Mouse (Mus musculus): ENCODE measurements around the gene Ggt5. TPM values are rescaled to one million over a fixed set of nuclear protein-coding genes. Genes with fewer than 3 reads are reported as not detected.
"Not testable (repeated sequence)": the region's sequence is repeated elsewhere in the genome, so short reads cannot be mapped to it uniquely, and the experiment has no call there.

Ggt5 gene
- total RNA-seq (2021): 1 to 10 TPM; 2.4 to 2.8 TPM
- long read RNA-seq, experiment 1, partial matches to known transcripts: 0 of 1 reads
- long read RNA-seq, experiment 1, other reads (novel, unspliced or antisense): 1 of 1 reads
- long read RNA-seq, experiment 2: 0 reads

- DNase-seq (ENCODE audit: low spot score): peak; percentile 63
Measured at GRCm38 (mm10) chr10:75589129-75589528, at the start of gene Ggt5. TSS of gene Ggt5 (plus strand) at chr10:75589340.

GRCm38 (mm10) chr10:75547901-75548300 lies 41.2 kb upstream of the Ggt5 start:
- DNase-seq (ENCODE audit: low spot score): no peak

- no peak for DNase-seq (ENCODE audit: low spot score)
Measured at GRCm38 (mm10) chr10:75548486-75548885, 40.7 kb upstream of the Ggt5 start.

DNA sequence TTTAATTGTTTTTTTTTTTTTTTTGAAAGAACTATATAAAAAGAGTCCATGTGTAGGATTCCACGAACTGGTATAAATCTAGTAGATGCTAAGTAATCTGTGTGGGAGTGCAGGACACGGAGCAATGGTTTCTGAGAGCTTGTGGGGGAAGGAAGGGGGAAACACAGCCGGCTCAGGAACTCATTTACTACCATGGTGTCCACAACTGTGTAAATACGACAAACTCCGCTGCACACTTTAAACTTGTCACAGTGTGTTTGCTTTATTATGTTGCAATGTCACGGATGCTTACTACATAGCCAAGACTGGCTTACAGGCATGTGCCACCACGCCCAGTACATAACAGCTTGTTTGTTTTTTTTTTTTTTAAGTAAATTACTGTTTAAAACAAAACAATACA lies 39.3 kb upstream of the Ggt5 start:
- DNase-seq (ENCODE audit: low spot score): no peak

DNA sequence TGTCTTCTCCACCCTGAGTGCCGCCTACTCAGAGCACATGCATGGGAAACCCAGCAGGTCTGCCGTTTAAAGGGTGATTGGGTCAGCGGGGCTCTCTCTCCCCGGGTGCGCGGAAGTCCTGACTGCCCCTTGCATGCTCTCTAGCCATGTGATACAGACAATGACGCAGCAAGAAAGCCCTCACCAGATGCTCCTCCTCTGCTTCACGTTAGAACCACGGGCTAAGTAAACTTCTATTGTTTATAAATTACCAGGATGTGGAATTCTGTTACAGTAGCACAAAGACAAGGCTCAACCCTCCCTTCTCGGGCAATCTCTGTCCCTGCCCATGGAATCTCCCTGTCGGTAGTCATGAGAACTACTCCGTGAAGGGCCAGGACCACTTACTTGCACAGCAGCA lies 38.0 kb upstream of the Ggt5 start:
- no peak for DNase-seq (ENCODE audit: low spot score)

- DNase-seq (ENCODE audit: low spot score): no peak
Measured at GRCm38 (mm10) chr10:75552106-75552505, 37.0 kb upstream of the Ggt5 start.

DNA sequence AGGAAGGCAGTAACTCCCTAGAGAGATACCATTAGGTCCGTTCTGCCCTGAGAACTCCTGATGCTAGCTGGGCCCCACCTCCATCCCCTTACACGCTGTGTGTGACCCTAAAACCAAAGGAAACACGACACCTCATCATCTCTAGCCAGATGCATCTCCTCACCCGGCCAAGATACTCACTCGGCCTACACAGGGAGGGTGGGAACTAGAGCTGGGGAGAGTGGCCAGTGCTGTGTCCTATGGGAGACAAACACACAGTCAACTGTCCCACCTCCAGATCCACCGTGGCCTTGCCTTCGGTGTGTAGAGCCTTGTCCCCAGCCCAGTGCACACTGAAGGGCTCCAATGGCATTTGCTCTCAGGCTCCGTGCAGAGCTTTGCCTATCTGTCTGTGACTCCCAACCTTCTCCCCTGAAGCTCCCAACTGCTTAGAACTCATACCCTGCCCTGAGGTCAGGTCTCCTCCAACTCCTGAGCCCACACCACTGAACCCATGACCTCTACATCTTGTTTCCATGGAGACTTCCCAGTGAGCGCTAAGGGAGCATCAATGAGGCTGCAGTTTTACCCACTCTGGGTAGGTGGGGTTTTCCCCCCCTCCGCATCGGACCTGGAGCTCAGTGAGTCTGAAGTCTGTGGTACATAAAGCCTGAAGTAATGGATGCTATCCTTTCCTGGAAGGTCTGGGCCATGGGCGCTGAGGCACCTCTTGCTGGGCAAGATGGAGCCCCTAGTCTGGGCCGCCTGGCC lies 36.3 kb upstream of the Ggt5 start:
- DNase-seq (ENCODE audit: low spot score): no peak

DNA sequence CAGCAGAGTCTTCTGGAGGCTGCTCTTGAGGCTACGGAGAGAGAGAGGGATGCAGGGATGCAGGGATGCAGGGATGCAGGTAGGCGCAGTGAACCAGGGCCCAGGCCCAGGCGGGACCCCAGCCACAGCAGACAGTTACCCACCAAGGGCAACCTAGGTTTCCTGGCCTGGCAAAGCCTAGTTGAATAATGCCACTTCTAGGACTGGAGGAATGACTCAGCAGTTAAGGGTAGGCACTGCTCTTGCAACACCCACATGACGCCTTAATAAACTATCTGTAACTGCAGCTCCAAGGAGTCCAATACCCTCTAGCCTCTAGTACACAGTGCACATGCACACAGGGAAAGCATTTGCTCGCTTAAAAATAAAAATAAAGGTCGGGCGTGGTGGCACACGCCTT lies 35.0 kb upstream of the Ggt5 start:
- DNase-seq (ENCODE audit: low spot score): no peak

GRCm38 (mm10) chr10:75555557-75555956 lies 33.6 kb upstream of the Ggt5 start:
- no peak for DNase-seq (ENCODE audit: low spot score)

- DNase-seq (ENCODE audit: low spot score): no peak
Measured at GRCm38 (mm10) chr10:75556026-75556425, 33.1 kb upstream of the Ggt5 start.

DNA sequence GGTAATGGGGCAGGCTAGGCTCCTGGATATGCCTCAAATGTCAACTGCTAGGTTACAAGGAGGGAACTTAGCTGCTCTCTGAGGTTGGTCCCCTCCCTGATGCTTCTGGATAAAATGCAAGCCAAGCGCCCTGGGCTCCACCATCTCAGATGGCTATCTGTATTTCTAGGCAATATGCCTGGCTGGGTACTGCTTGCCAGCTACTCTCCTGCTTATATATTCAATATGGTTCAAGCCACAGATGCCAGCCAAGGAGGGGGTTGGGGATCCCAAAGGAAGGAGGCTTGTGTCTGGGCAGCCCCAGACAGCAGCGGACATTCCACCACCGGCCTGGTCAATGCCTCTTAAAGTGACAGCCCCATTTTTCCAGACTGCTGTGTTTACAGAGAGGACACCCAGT lies 30.6 kb upstream of the Ggt5 start:
- DNase-seq (ENCODE audit: low spot score): no peak

GRCm38 (mm10) chr10:75559041-75559675 lies 30.0 kb upstream of the Ggt5 start:
- DNase-seq (ENCODE audit: low spot score): no peak

DNA sequence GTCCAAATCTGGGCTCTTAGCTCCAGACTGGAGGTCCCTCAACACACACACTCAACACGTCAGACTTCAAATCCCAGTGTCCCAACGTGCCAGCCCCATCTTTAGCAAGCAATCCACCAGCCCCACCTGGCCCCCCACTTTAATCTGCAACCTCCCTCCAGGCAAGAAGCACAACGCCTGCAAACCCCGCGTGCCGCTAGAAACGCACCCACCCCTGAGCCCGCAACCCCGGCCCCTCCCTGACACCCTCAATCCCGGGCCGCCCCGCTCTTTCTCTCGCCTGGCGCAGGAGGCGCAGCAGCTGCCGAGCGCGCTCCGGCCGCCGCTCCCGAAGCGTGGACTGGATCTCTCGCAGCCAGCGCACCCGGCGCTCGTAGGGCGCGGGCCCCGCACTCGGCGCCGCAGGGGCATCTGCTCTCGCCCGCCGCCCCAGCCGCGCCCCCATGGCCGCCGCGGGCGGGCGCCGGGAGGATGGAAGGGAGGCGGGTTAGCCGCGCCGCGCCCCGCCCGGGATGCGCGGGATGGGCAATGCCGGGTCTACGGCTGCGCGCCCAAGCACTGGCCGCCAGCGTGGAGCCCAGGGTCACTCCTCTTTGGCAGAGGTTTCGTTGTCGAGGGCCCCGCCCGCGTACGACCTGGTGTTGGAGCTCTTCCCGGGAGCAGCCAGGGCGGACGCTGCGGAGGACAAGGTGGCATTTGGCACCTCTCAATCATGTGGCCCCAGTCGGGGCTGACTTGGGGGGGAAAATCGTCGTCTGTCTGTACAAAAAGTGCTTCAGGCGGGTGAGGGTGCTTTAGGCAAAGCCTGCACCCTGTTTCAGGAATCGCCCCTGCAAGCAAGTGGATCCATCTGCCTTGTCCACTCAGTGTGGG lies 29.2 kb upstream of the Ggt5 start, which contains the start of gene Lrrc75b:
Gene Lrrc75b, minus strand, starts transcription at position 655 of the 873 bp plus-strand sequence.
- peak; percentile 56 for DNase-seq (ENCODE audit: low spot score)

GRCm38 (mm10) chr10:75560549-75560899 lies 28.6 kb upstream of the Ggt5 start:
- DNase-seq (ENCODE audit: low spot score): no peak

DNA sequence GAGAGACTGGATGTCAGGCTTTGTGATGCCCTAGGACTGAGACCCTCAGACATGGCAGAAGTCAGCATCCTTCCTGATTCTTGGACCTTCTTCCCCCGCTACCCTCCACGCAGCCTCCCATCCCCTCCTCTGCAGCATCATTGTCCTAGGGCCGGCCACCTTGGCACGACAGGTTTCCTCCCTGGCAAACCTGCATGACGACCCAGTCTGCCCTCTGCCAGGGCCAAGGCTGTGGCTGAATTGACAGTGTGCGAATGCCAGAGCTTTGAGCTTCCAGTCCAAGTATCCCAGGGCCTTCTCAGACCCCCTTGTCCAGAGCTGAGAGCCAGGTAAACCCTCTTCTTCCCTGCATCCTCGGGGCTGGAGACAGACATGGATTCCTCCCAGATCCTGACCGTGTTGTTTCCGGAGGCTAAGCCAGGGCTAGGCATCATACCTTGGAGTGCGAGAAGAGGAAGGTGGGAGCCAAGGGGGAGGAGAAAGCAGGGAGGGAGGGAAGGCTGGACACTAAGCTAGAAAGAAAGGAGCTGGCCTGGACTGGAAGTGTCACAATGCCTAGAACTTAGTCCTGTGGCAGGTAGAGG lies 28.0 kb upstream of the Ggt5 start, which contains the start of gene Ggt1:
Gene Ggt1, plus strand, starts transcription at position 534 of the 584 bp plus-strand sequence.
- no peak for DNase-seq (ENCODE audit: low spot score)

- DNase-seq (ENCODE audit: low spot score): no peak
Measured at GRCm38 (mm10) chr10:75562596-75562995, 26.5 kb upstream of the Ggt5 start.

DNA sequence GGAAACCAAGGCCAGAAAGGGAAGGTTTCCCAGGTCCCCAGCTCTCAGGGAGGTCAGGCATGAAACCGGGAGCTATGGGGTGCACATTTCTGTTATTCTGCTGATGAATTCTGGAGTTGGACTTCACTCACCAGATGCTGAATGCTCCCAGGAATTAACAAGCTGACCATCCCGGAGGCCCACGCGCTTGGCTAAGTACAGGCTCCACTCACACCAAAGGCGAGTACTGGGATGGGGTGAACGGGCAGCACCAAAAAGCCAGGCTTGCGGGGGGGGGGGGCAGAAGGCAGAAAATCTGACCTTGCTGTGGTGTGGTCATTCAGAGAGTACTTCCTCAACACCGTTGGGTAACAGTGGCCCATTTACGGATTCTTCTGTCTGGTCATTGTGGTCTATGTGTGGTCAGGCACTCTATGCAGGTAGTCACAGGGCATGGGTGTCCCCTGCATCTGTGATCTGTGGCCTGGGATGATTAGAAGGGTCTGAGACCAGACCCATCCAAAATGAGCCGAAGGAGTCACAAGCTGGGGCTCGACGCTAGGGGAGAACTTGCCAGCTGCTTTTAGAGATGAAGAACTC lies 24.4 kb upstream of the Ggt5 start:
- DNase-seq (ENCODE audit: low spot score): no peak

- no peak for DNase-seq (ENCODE audit: low spot score)
Measured at GRCm38 (mm10) chr10:75565436-75565835, 23.7 kb upstream of the Ggt5 start.

GRCm38 (mm10) chr10:75565906-75566305 lies 23.2 kb upstream of the Ggt5 start:
- no peak for DNase-seq (ENCODE audit: low spot score)

DNA sequence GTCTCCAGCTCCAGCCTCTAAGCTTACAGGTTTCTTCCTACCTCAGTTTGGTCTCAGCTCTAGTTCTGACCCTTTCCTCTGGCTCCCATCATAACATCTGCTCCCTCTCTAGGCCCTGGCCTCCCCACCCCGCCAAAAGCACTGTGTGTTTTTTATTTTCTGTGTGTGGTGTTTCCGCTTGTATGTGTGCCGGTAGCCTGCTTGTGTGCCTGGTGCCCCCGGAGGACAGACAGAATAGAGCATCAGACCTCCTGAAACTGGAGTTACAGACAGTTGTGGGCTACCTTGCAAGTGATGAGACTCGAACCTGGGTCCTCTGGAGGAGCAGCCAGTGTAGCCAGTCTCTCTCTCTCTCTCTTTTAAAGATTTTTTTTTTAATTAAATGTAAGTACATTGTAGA lies 22.8 kb upstream of the Ggt5 start:
- DNase-seq (ENCODE audit: low spot score): no peak

- DNase-seq (ENCODE audit: low spot score): not testable (repeated sequence)
Measured at GRCm38 (mm10) chr10:75566765-75567164, 22.4 kb upstream of the Ggt5 start.
